24 mouse cellular contexts compared by ENCODE assay signal in genomic region chr12:34677110-34677509, GRCm38 (mm10).
"Had no signal": no experiment of that assay in that cellular context is flagged by ENCODE, and none has a peak within 500 bp of the region (broad histone marks: within the 10 kb centered on the region; RNA-seq: fewer than 3 reads in every experiment).

No protein-coding gene starts in this region.

- H3K4me3 ChIP-seq: embryonic facial prominence, embryonic 10.5 days; embryonic facial prominence, embryonic 12.5 days; embryonic facial prominence, embryonic 13.5 days; embryonic facial prominence, embryonic 15.5 days; erythroblast, embryonic 14.5 days; forebrain, embryonic 10.5 days; forebrain, embryonic 12.5 days; forebrain, embryonic 13.5 days; forebrain, embryonic 15.5 days; gastrocnemius, adult 2 months; heart, adult 2 months; heart, embryonic 10.5 days had no signal

- H3K27ac ChIP-seq: embryonic facial prominence, embryonic 10.5 days; embryonic facial prominence, embryonic 12.5 days; embryonic facial prominence, embryonic 13.5 days; embryonic facial prominence, embryonic 15.5 days; forebrain, embryonic 10.5 days; forebrain, embryonic 12.5 days; forebrain, embryonic 13.5 days; forebrain, embryonic 15.5 days; gastrocnemius, adult 2 months; heart, adult 2 months; heart, embryonic 10.5 days had no signal

- DNase-seq: cerebellum, postnatal 10 days; cerebellum, postnatal 14 days; cerebellum, postnatal 25 days; cerebellum, postnatal 36 days; embryo, embryonic 11 days; forebrain, postnatal 0 days; gastrocnemius, adult 2 months; gastrocnemius, postnatal 10 days; gastrocnemius, postnatal 14 days; gastrocnemius, postnatal 25 days; gastrocnemius, postnatal 36 days; heart, adult 11 months; heart, adult 18-20 months; heart, adult 2 months had no signal
